9 mouse cellular contexts compared by ENCODE assay signal in genomic region chr3:107579466-107579865, GRCm38 (mm10). TPM values are rescaled to one million over a fixed set of nuclear protein-coding genes. Genes with fewer than 3 reads are reported as not detected.
A peak's percentile ranks its signal among the peaks of the same experiment; 100 is the strongest.
DNase-seq lines count a peak whose midpoint lies in the region; ATAC-seq lines count a peak whose summit lies in the region.
"Had no signal": no experiment of that assay in that cellular context is flagged by ENCODE, and none has a peak within 500 bp of the region (broad histone marks: within the 10 kb centered on the region; RNA-seq: fewer than 3 reads in every experiment).

No protein-coding gene starts in this region.

- peaks cover 49% of the 10 kb centered on the region for H3K27me3 ChIP-seq in neural tube, embryonic 11.5 days (ENCODE audit: control insufficient read depth, insufficient read depth, low read length)

- intact Hi-C loops in left cerebral cortex, postnatal 36 days (cut with DNase I) = loop anchor here (1.0 kb wide), 1 partner anchor 20 kb away; no protein-coding TSS in a partner anchor

- no peaks in the 10 kb centered on the region for H3K36me3 ChIP-seq in neural tube, embryonic 11.5 days (ENCODE audit: control insufficient read depth, insufficient read depth, low read length)

- no peak overlapping the region for H3K4me3 ChIP-seq in neural tube, embryonic 11.5 days (ENCODE audit: low read depth, low read length)
- H3K4me3 ChIP-seq: myocyte had no signal

- H3K9me3 ChIP-seq in neural tube, embryonic 11.5 days (ENCODE audit: control insufficient read depth, low read length) = no peaks in the 10 kb centered on the region

- no peak for ATAC-seq in CD4-positive, CD25-positive, alpha-beta regulatory T cell, adult 4 months
- ATAC-seq in granulocyte monocyte progenitor cell, adult 5-6 weeks (replicated peaks; ENCODE audit: poor library complexity, severe bottlenecking) = peak; percentile 56
- peak; percentile 23; the same call in 1 of the 2 replicates for ATAC-seq in neural tube, embryonic 11.5 days (ENCODE audit: insufficient read depth, low FRiP score, low TSS enrichment)

- 8% methylated on average over 4 of the region's 4 CpGs for WGBS in neural tube, embryonic 11.5 days

- no peak overlapping the region for H3K9ac ChIP-seq in neural tube, embryonic 11.5 days (ENCODE audit: low read length)

- no peak overlapping the region for H3K4me2 ChIP-seq in neural tube, embryonic 11.5 days (ENCODE audit: low read depth)

- H3K4me1 ChIP-seq in neural tube, embryonic 11.5 days (ENCODE audit: control insufficient read depth, insufficient read depth, low read length) = 0 out of 2 replicates have a peak, but pooled peaks cover 3% of the 10 kb centered on the region

- DNase-seq in CD4-positive, CD25-positive, alpha-beta regulatory T cell, adult 2 months (ENCODE audit: low read depth, low spot score) = peak; percentile 66
- peak; percentile 69 to 84 for DNase-seq in right cerebral cortex, adult 2 months (ENCODE audit: low spot score in 2 of 2)
- DNase-seq in right cerebral cortex, postnatal 25 days = no peak
- peak; percentile 91 to 96 for DNase-seq in cerebellum, postnatal 10 days
- peak; percentile 39 to 63 for DNase-seq in left cerebral cortex, postnatal 36 days (ENCODE audit: low spot score in 2 of 2)
- peak; percentile 69 for DNase-seq in neural tube, embryonic 11.5 days (ENCODE audit: low spot score)

- H3K27ac ChIP-seq in neural tube, embryonic 11.5 days (ENCODE audit: low read depth, low read length) = no peak overlapping the region

RNA-seq across cellular contexts. Expression of gene Alx3, which starts 15.4 kb away (rescaled TPM):
- not detected for polyA plus RNA-seq in CD4-positive, CD25-positive, alpha-beta regulatory T cell, adult 4 months (2017; shearing (Covaris generic))
- total RNA-seq in granulocyte monocyte progenitor cell, adult 5-6 weeks (2014; fragmentation: Nextera tagmentation) = not detected in 2 replicates
- total RNA-seq in granulocyte monocyte progenitor cell, adult 5-6 weeks (2017) = not detected in 2 replicates
- total RNA-seq in left cerebral cortex, postnatal 36 days (2021) = 1 to 10 TPM in 1 of 2 experiments, under 1 TPM in 1; 0.96 to 1.5 TPM
- polyA plus RNA-seq in neural tube, embryonic 11.5 days (2014; fragmentation: Nextera tagmentation; extraction: Ambion mirVana) = 0.88 and 1.5 TPM in 2 replicates
- polyA plus RNA-seq: myocyte had no signal

RNA-seq across cellular contexts. Expression of gene Ubl4b, which starts 24.6 kb away (rescaled TPM):
- polyA plus RNA-seq in CD4-positive, CD25-positive, alpha-beta regulatory T cell, adult 4 months (2017; shearing (Covaris generic)) = not detected
- total RNA-seq in granulocyte monocyte progenitor cell, adult 5-6 weeks (2014; fragmentation: Nextera tagmentation) = not detected in 2 replicates
- total RNA-seq in granulocyte monocyte progenitor cell, adult 5-6 weeks (2017) = not detected in 2 replicates
- not detected for total RNA-seq in left cerebral cortex, postnatal 36 days (2021)
- polyA plus RNA-seq in neural tube, embryonic 11.5 days (2014; fragmentation: Nextera tagmentation; extraction: Ambion mirVana) = not detected in 2 replicates
- polyA plus RNA-seq: myocyte had no signal

RNA-seq across cellular contexts. Expression of gene Gm10961, which starts 51.7 kb away (rescaled TPM):
- polyA plus RNA-seq in CD4-positive, CD25-positive, alpha-beta regulatory T cell, adult 4 months (2017; shearing (Covaris generic)) = not detected
- not detected in 2 replicates for total RNA-seq in granulocyte monocyte progenitor cell, adult 5-6 weeks (2014; fragmentation: Nextera tagmentation)
- total RNA-seq in granulocyte monocyte progenitor cell, adult 5-6 weeks (2017) = not detected in 2 replicates
- total RNA-seq in left cerebral cortex, postnatal 36 days (2021) = not detected
- not detected in 2 replicates for polyA plus RNA-seq in neural tube, embryonic 11.5 days (2014; fragmentation: Nextera tagmentation; extraction: Ambion mirVana)
- polyA plus RNA-seq: myocyte had no signal

RNA-seq across cellular contexts. Expression of gene Strip1, which starts 52.0 kb away (rescaled TPM):
- 10 to 100 TPM; 18.8 to 19.4 TPM for polyA plus RNA-seq in CD4-positive, CD25-positive, alpha-beta regulatory T cell, adult 4 months (2017; shearing (Covaris generic))
- total RNA-seq in granulocyte monocyte progenitor cell, adult 5-6 weeks (2014; fragmentation: Nextera tagmentation) = 18.6 and 20.1 TPM in 2 replicates
- 19.5 and 21.9 TPM in 2 replicates for total RNA-seq in granulocyte monocyte progenitor cell, adult 5-6 weeks (2017)
- total RNA-seq in left cerebral cortex, postnatal 36 days (2021) = 10 to 100 TPM; 58.0 to 63.7 TPM
- 101 and 108 TPM in 2 replicates for polyA plus RNA-seq in neural tube, embryonic 11.5 days (2014; fragmentation: Nextera tagmentation; extraction: Ambion mirVana)
